Mouse (Mus musculus): ENCODE measurements around the gene Tbc1d9b. TPM values are rescaled to one million over a fixed set of nuclear protein-coding genes. Genes with fewer than 3 reads are reported as not detected.
"Not testable (repeated sequence)": the region's sequence is repeated elsewhere in the genome, so short reads cannot be mapped to it uniquely, and the experiment has no call there.

The Tbc1d9b gene
- polyA plus RNA-seq, 1 experiment from 2014 or later: 35.4 TPM

- ATAC-seq (ENCODE audit: low FRiP score, low TSS enrichment) (no peak), DNase-seq (no peak)
- Histone ChIP-seq H3K27me3 (ENCODE audit: control insufficient read depth, insufficient read depth, low read length) (no peaks in the 10 kb centered on the region), H3K36me3 (ENCODE audit: control insufficient read depth, insufficient read depth, low read length) (peaks cover 96% of the 10 kb centered on the region), H3K9me3 (ENCODE audit: control insufficient read depth, low read length) (no peaks in the 10 kb centered on the region), H3K4me3 (replicated peaks; ENCODE audit: low read depth, low read length) (no peak overlapping the region), H3K4me2 (ENCODE audit: low read length) (no peak overlapping the region), H3K9ac (replicated peaks; ENCODE audit: low read length) (no peak overlapping the region), H3K27ac (replicated peaks; ENCODE audit: low read depth, low read length) (no peak overlapping the region), H3K4me1 (ENCODE audit: control insufficient read depth, insufficient read depth, low read length) (no peaks in the 10 kb centered on the region)
- 93% methylated on average over 16 of the region's 16 CpGs for WGBS
Observed at GRCm38 (mm10) chr11:50156725-50157258, 25.6 kb downstream of the Tbc1d9b start.

GRCm38 (mm10) chr11:50158346-50158745 is 27.1 kb downstream of the Tbc1d9b start:
- no peak overlapping the region for H3K27ac ChIP-seq (replicated peaks; ENCODE audit: low read depth, low read length)
- WGBS: 95% methylated on average over 7 of the region's 7 CpGs
- no peak overlapping the region for H3K9ac ChIP-seq (replicated peaks; ENCODE audit: low read length)
- no peak for ATAC-seq (ENCODE audit: low FRiP score, low TSS enrichment)
- H3K4me1 ChIP-seq (ENCODE audit: control insufficient read depth, insufficient read depth, low read length): no peaks in the 10 kb centered on the region
- peaks cover 94% of the 10 kb centered on the region for H3K36me3 ChIP-seq (ENCODE audit: control insufficient read depth, insufficient read depth, low read length)
- H3K9me3 ChIP-seq (ENCODE audit: control insufficient read depth, low read length): no peaks in the 10 kb centered on the region
- no peak overlapping the region for H3K4me2 ChIP-seq (ENCODE audit: low read length)
- no peaks in the 10 kb centered on the region for H3K27me3 ChIP-seq (ENCODE audit: control insufficient read depth, insufficient read depth, low read length)
- H3K4me3 ChIP-seq (replicated peaks; ENCODE audit: low read depth, low read length): no peak overlapping the region
- no peak for DNase-seq

- H3K27ac ChIP-seq (replicated peaks; ENCODE audit: low read depth, low read length): no peak overlapping the region
- no peaks in the 10 kb centered on the region for H3K27me3 ChIP-seq (ENCODE audit: control insufficient read depth, insufficient read depth, low read length)
- H3K9me3 ChIP-seq (ENCODE audit: control insufficient read depth, low read length): no peaks in the 10 kb centered on the region
- H3K4me2 ChIP-seq (ENCODE audit: low read length): no peak overlapping the region
- DNase-seq (no peak), ATAC-seq (ENCODE audit: low FRiP score, low TSS enrichment) (no peak)
- WGBS: 88% methylated on average over 4 of the region's 4 CpGs
- H3K36me3 ChIP-seq (ENCODE audit: control insufficient read depth, insufficient read depth, low read length): peaks cover 94% of the 10 kb centered on the region
- no peak overlapping the region for H3K4me3 ChIP-seq (replicated peaks; ENCODE audit: low read depth, low read length)
- no peak overlapping the region for H3K9ac ChIP-seq (replicated peaks; ENCODE audit: low read length)
- no peaks in the 10 kb centered on the region for H3K4me1 ChIP-seq (ENCODE audit: control insufficient read depth, insufficient read depth, low read length)
Observed at GRCm38 (mm10) chr11:50159347-50159746, 28.2 kb downstream of the Tbc1d9b start.

- H3K9me3 ChIP-seq (ENCODE audit: control insufficient read depth, low read length): no peaks in the 10 kb centered on the region
- H3K4me2 ChIP-seq (ENCODE audit: low read length): no peak overlapping the region
- H3K36me3 ChIP-seq (ENCODE audit: control insufficient read depth, insufficient read depth, low read length): peaks cover 86% of the 10 kb centered on the region
- 72% methylated on average over 10 of the region's 10 CpGs for WGBS
- no peaks in the 10 kb centered on the region for H3K4me1 ChIP-seq (ENCODE audit: control insufficient read depth, insufficient read depth, low read length)
- no peak overlapping the region for H3K9ac ChIP-seq (replicated peaks; ENCODE audit: low read length)
- H3K4me3 ChIP-seq (replicated peaks; ENCODE audit: low read depth, low read length): no peak overlapping the region
- peak; percentile 80 for DNase-seq
- no peaks in the 10 kb centered on the region for H3K27me3 ChIP-seq (ENCODE audit: control insufficient read depth, insufficient read depth, low read length)
- no peak for ATAC-seq (ENCODE audit: low FRiP score, low TSS enrichment)
- H3K27ac ChIP-seq (replicated peaks; ENCODE audit: low read depth, low read length): no peak overlapping the region
Observed at GRCm38 (mm10) chr11:50161578-50162304, 30.5 kb downstream of the Tbc1d9b start.

- Histone ChIP-seq H3K4me1 (ENCODE audit: control insufficient read depth, insufficient read depth, low read length) (no peaks in the 10 kb centered on the region), H3K4me2 (ENCODE audit: low read length) (no peak overlapping the region), H3K36me3 (ENCODE audit: control insufficient read depth, insufficient read depth, low read length) (peaks cover 80% of the 10 kb centered on the region), H3K9ac (replicated peaks; ENCODE audit: low read length) (no peak overlapping the region), H3K9me3 (ENCODE audit: control insufficient read depth, low read length) (no peaks in the 10 kb centered on the region), H3K27me3 (ENCODE audit: control insufficient read depth, insufficient read depth, low read length) (no peaks in the 10 kb centered on the region), H3K4me3 (replicated peaks; ENCODE audit: low read depth, low read length) (no peak overlapping the region), H3K27ac (replicated peaks; ENCODE audit: low read depth, low read length) (no peak overlapping the region)
- 95% methylated on average over 3 of the region's 3 CpGs for WGBS
- DNase-seq: no peak
- no peak for ATAC-seq (ENCODE audit: low FRiP score, low TSS enrichment)
Observed at GRCm38 (mm10) chr11:50162338-50163050, 31.3 kb downstream of the Tbc1d9b start.

GRCm38 (mm10) chr11:50168352-50168751 is 37.2 kb downstream of the Tbc1d9b start:
- peaks cover 65% of the 10 kb centered on the region for H3K36me3 ChIP-seq (ENCODE audit: control insufficient read depth, insufficient read depth, low read length)

GRCm38 (mm10) chr11:50174111-50174729 is 43.0 kb downstream of the Tbc1d9b start, which contains the start of gene Mrnip:
Gene Mrnip (plus strand): TSS chr11:50174444.
- Histone ChIP-seq H3K4me2 (ENCODE audit: low read length) (peak within 1 kb of the TSS; percentile 77), H3K9ac (replicated peaks; ENCODE audit: low read length) (peak within 1 kb of the TSS; percentile 81), H3K27ac (replicated peaks; ENCODE audit: low read depth, low read length) (peak within 1 kb of the TSS; percentile 85), H3K36me3 (ENCODE audit: control insufficient read depth, insufficient read depth, low read length) (peaks cover 46% of the 10 kb centered on the region), H3K4me3 (replicated peaks; ENCODE audit: low read depth, low read length) (peak within 1 kb of the TSS; percentile 72)
- DNase-seq; H3K4me1 ChIP-seq (ENCODE audit: control insufficient read depth, insufficient read depth, low read length); H3K9me3 ChIP-seq (ENCODE audit: control insufficient read depth, low read length); H3K27me3 ChIP-seq (ENCODE audit: control insufficient read depth, insufficient read depth, low read length): not testable (repeated sequence)
- peak; percentile 61 for ATAC-seq (ENCODE audit: low FRiP score, low TSS enrichment)
- WGBS: 4% methylated on average over 19 of the region's 19 CpGs

More at GRCm38 (mm10) chr11:50168352-50168751, 37.2 kb downstream of the Tbc1d9b start:
- Histone ChIP-seq H3K4me3 (replicated peaks; ENCODE audit: low read depth, low read length) (no peak overlapping the region), H3K9ac (replicated peaks; ENCODE audit: low read length) (no peak overlapping the region), H3K4me2 (ENCODE audit: low read length) (no peak overlapping the region), H3K4me1 (ENCODE audit: control insufficient read depth, insufficient read depth, low read length) (no peaks in the 10 kb centered on the region), H3K9me3 (ENCODE audit: control insufficient read depth, low read length) (no peaks in the 10 kb centered on the region), H3K27ac (replicated peaks; ENCODE audit: low read depth, low read length) (no peak overlapping the region), H3K27me3 (ENCODE audit: control insufficient read depth, insufficient read depth, low read length) (no peaks in the 10 kb centered on the region)
- DNase-seq (no peak), ATAC-seq (ENCODE audit: low FRiP score, low TSS enrichment) (no peak)
- WGBS: 93% methylated on average over 5 of the region's 5 CpGs

- H3K4me2 ChIP-seq (ENCODE audit: low read length): peak overlapping the region; percentile 77
- peak overlapping the region; percentile 72 for H3K4me3 ChIP-seq (replicated peaks; ENCODE audit: low read depth, low read length)
- H3K9me3 ChIP-seq (ENCODE audit: control insufficient read depth, low read length): no peaks in the 10 kb centered on the region
- H3K27ac ChIP-seq (replicated peaks; ENCODE audit: low read depth, low read length): peak overlapping the region; percentile 85
- peaks cover 46% of the 10 kb centered on the region for H3K36me3 ChIP-seq (ENCODE audit: control insufficient read depth, insufficient read depth, low read length)
- H3K4me1 ChIP-seq (ENCODE audit: control insufficient read depth, insufficient read depth, low read length): peaks cover 5% of the 10 kb centered on the region; the same call in 1 of the 2 replicates
- ATAC-seq (ENCODE audit: low FRiP score, low TSS enrichment): peak; percentile 99
- peak; percentile 99 for DNase-seq
- no peaks in the 10 kb centered on the region for H3K27me3 ChIP-seq (ENCODE audit: control insufficient read depth, insufficient read depth, low read length)
- under 1% methylated on average over 27 of the region's 27 CpGs for WGBS
- peak overlapping the region; percentile 81 for H3K9ac ChIP-seq (replicated peaks; ENCODE audit: low read length)
Observed at GRCm38 (mm10) chr11:50174730-50175187, 43.6 kb downstream of the Tbc1d9b start.

Data from midbrain, embryonic 14.5 days (tissue).